Mouse (Mus musculus) layer of hippocampus, adult 8-10 months (tissue): ENCODE measurements at regions not wholly inside any gene's neighbourhood (a gene's known extent, or its start where the extent isn't known, plus 50 kb on each side); places are given as distances from the start of the nearest gene placed in this dataset.
A peak's percentile ranks its signal among the peaks of the same experiment; 100 is the strongest.

Experiments
- DNase-seq, 2 experiments: peaks; one replicate each; pipeline ENCODE4 v3.0.0; 2022; ENCODE audit warnings: low spot score in 2 of 2

- DNase-seq, result no peak
Measured at GRCm38 (mm10) chr5:95864252-95864651, 88.5 kb downstream of the E330014E10Rik start.

- no peak for DNase-seq
Measured at GRCm38 (mm10) chr5:95864725-95865492, 89.1 kb downstream of the E330014E10Rik start.

GRCm38 (mm10) chr5:95865516-95865915 lies 89.7 kb downstream of the E330014E10Rik start:
- no peak for DNase-seq

DNA sequence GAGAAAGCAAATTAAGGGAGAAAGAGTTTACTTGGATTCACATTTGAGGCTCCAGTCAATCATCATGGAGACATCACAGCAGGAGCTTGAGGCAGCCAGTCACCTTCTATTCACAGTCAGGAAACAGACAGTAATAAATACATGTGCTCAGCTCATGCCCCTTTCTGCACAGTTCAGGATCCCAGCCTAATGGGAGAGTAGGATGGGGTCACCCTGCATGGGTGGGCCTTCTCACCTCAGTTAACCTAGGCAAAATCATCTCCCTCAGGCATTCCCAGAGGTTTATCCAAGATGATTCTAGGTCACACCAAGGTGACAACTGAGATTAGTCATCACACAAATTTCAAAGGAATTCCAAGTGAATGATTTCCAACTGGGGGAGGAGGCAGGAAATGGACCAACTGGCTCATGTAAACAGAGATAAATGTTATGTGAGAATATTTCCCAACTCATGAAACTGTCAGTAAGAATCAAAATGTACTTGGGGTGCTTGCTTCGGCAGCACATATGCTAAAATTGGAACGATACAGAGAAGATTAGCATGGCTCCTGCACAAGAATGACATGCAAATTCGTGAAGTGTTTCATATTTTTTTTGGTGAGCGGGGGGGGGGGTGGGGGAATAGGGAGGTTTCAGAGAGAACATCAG lies 89.8 kb upstream of the Cxcl13 start:
- no peak for DNase-seq

- no peak for DNase-seq
Measured at GRCm38 (mm10) chr5:95870336-95870845, 86.4 kb upstream of the Cxcl13 start.

DNA sequence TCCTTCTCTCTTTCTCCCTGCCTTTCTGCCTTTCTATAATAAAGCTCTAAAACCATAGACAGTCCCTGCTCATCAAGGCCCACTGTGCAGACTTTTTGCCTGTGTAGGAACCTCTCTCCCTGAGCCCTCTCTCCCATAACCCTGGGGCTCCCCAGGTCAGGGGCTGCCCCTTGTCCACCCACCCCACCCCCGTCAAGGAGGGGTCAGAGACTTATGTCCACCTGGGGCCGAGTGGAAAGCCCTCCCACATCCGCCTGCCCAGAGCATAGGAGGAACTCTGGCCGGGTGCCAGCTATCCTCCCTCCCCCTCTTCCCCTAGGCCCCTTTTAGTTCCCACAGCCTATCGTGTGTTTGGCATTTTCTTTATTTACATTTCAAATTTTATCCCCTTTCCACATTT lies 81.8 kb upstream of the Cxcl13 start:
- DNase-seq, result no peak

DNA sequence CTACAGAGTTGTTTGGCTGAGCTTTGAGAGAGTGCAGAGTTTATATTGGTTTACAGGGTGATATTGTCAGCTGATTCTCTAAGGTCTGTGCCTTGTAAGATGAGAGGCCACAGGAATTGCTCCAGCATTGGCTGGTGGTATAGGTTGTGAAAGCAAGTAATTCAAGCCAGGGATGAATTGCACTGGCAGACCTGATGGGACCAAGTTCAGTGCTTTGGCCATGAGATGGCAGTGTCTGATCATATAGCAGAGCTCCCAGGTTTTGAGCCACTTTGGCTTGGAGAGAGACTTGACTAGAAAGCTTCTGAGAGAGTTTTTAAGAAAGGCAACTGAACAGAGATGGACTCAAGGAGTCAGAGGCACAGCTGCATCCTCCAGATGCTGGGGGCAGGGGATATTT lies 75.8 kb upstream of the Cxcl13 start:
- peak; percentile 38 to 61 for DNase-seq
